Mouse (Mus musculus) adipocyte (in vitro differentiated cells): ENCODE measurements around the gene Fasl.

ENCODE experiments used
- DNase-seq: peaks from one replicate; pipeline ENCODE4 v3.0.0-alpha.2; 2016; ENCODE audit warnings: low spot score

Gene Fasl

DNA sequence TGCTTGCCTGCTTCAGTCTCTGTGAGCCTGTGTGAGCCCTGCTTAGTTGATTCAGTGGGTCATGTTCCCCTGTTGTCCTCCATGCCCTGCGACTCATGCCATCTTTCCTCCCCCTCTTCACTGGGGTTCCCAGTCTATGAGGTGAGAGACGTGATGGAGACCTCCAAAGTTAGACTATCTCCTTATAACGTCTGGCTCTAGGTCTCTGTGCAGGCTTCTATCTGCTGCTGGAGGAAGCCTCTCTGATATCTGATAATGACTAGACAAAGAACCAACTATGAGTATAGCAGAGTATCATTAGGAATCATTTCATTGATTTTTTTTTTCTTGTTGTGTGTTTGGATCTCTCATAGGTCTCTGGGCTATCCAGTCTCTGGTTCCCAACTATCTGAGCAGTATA lies 31.7 kb downstream of the Fasl start:
- no peak for DNase-seq

- no peak for DNase-seq
These were observed 37.0 kb downstream of the Fasl start for GRCm38 (mm10) chr1:161751311-161751710.

DNA sequence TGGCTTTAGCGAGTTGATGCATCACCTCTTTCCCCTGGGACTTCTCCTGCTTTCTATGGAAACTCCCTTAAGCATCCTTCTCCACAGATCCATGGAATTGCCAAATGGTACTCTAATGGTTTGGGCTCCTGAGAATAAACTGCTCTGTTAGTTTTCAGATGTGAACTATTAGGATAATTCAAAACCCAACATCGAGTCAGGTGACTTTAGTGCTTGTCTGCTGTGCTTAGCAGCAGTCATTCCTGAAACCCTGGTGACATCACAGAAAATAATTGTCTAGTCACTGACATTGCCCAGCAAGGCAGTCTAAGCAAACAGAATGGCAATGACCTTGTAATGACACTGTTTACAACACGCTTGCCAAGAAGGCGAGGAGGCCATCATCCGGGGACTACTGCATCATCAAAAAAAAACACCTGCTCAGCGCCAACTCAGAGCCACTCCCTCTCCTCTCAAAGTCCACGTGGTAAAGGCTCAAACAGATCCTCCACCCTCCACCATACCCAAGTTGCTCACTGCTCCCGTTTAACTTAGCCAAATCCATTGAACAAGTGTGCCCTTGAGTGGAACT lies 37.7 kb downstream of the Fasl start:
- DNase-seq: no peak

DNA sequence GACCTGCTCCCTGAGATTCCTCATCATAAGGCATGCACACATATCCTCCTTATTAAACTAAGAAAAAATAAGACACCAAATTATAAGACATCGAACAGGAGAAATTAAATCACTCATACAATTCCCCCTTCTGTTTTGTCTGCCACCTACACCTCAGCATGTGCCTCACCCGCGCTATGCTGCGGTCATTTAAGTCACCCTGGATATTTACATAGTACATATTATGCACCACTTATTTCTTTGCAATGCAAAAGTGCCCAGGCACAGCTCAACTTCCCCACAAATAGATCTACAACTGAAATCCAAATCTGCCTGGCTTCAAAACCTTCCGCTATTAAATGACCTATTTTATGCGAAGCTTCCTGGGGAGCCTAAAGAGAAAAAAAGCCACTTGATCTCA lies 39.6 kb downstream of the Fasl start:
- no peak for DNase-seq

GRCm38 (mm10) chr1:161748138-161748537 lies 40.2 kb downstream of the Fasl start:
- peak; percentile 40 for DNase-seq

- no peak for DNase-seq
These were observed 41.6 kb downstream of the Fasl start for GRCm38 (mm10) chr1:161746542-161747302.

- no peak for DNase-seq
These were observed 43.4 kb downstream of the Fasl start for GRCm38 (mm10) chr1:161744855-161745254.

DNA sequence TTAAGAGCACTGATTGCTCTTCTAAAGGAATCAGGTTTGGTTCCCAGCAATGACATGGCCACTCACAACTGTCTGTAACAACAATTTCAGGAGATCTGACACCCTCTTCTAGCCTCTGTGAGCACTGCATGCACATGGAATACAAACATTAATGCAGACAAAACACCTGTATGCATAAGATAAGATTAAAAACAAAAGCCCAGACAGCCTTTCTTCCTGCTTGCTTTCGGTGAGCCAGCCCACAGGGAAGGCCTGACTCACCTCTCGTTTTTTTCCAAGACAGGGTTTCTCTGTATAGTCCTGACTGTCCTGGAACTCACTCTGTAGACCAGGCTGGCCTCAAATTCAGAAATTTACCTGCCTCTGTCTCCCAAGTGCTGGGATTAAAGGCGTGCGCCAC lies 44.1 kb downstream of the Fasl start:
- DNase-seq: no peak

DNA sequence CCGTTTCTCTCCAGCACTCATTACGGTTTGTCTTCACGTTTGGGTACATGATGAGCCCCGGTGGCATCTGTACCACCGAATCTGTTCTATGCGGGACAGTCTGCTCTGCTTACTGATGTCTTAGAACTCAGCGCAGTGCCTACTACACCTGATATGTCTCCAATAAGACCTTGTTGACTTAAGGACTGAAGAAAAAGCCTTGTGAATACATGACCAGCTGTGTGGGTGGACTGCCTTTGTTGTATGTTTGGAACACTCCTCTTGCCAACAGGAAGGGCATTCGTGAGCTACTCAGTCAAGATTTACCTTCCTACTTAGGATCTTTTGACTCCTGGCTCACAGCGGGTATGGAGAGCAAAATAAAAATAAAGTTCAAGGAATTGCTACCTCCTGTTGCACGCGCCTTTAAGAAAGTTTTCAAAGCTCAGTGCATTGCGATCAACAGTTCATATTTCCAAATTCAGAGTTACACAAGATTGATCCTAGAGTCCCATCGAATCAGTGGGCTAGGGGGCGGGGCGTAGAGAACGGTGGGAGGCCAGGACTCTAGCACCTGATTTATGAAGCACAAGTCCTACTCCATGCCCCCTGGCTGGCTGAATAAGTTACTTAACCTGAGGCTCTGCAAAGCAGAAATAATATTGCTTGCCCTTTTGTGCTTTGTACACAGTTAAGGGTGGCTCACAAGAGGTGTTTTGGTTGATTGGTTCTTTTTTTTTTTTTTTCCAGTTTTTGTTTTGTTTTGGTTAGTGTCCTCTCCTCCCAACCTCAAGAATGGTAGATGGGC lies 45.6 kb downstream of the Fasl start:
- DNase-seq: no peak

DNA sequence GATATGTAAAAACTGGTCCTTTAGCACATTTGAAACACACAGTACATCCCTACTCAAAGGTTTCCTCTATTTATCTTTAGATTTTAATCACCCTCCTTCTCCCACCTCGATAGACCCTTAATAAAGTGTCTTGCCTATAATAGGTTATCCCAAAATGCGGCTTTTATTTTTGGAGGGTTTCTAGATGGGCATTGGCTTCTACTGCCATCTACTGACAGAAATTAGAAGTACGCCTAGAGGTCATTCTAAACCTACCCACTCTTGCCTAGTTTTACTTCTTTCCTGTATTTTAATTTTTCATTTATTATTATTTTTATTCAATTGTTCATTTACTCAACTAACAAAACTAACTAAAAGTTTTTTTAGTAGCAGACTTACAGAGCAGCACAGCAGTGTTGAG lies 51.4 kb downstream of the Fasl start:
- peak; percentile 63 for DNase-seq

DNA sequence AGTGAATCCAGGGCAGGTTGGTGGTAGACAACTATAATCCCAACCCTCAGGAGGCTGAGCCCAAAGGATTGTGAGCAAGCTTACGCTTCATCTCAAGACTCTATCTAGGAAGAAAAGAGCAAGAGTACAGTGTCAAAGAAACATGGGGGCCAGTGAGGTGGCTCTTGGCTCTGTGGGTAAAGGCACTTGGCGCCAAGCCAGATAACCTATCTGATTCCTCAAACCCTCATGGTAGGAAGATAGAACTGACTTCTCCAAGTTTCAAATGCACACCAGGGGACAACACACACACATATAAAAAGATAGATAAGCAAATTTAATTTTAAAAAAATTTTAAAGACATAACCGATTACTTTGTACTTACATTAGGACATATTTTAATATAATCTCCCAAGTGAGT lies 52.0 kb downstream of the Fasl start:
- no peak for DNase-seq

DNA sequence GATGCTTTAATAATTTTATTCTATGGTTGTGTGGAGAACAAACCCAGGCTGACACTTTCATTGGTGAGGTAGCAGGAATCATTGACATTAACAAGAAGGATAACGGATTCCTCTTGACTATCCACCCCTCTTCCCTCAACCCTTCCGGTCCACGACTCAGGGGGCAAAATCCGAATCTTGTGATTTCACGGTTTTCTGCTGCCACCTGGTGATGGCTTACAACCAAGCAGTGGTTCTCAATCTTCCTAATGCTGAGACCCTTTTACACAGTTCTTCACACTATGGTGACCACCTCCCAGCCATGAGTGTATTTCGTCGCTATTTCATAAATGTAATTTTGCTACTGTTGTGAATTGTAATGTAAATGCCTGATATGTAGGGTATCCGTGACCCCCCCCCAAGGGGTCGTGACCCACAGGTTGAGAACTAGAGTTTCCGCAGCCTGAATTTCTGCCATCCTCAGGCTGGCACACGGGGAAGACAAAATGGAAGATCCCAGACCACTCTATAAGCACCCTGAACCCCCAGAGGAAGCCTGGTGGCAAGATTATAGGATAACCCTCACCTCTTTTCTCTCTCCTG lies 52.7 kb downstream of the Fasl start:
- DNase-seq: no peak

DNA sequence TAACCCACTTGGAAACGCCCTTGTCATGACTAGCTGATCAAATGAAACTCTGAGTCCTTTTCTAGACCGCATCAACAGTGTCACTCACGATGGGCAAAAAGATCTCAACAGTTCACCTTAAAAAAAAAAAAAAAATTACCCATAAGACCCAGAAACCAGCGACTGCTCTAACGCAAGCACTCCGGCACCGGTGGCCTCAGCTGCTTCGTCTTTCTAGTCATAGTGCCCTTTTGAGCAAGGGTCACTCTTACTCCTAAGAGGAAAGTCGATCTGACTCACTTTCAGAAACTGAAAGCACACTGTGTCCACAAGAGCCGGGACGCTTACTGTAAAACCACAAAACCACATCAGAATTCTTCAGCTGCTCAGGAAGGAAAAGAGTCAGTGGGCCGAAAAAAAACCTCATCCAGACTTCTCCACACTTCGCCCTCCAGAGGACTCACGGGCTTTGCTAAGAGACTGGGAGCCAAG lies 53.5 kb downstream of the Fasl start:
- DNase-seq: peak; percentile 12

DNA sequence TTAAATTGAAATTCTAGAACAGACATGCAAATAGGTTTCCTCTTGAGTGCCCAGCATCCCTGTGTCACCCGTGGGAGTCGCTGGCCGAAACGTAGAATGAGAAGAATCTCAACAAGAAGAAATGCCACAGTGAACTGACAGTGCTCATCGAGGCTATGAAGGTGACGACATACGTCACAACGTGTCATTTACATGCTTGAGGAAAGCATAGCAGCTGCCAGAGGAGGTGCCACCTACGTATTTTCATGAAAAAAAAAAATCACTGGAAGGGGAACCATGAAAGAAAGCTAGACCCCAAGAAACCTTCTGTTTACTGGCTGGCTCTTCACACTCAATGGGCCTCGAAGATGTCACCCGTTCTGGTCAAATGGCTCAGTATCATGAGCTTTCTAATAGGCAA lies 54.0 kb downstream of the Fasl start:
- DNase-seq: no peak
